12 mouse cellular contexts compared by ENCODE assay signal in the genomic region with DNA sequence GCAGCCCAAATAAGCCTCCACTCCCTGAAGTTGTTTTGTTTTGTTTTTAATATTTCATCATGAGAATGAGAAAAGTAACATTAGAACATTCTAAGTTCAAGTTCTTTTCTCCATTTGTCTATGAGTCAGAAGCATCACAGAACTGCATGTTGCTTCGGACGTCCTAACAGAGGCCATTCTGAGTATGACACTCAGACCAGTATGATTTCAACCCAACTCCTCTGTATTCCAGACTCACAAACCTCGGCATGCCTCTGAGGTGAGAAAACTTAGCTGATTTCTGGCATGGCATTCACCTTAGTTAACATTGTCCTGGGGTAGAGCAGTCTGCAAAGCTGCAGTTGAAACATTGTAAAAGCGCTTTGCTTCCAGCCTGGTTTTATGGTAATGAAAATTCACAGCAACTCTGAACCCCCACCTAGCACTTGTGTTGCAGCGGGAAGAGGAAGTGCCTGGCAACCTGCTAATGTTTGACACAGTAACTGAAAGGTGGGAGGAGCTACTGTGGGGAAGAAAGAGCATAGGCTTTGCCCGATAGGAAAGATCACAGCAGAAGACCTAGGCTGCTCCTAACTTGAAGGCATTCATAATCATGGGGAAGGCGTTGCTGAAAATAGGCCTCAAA.
DNase-seq lines count a peak whose midpoint lies in the region; ATAC-seq lines count a peak whose summit lies in the region.
"Had no signal": no experiment of that assay in that cellular context is flagged by ENCODE, and none has a peak within 500 bp of the region (broad histone marks: within the 10 kb centered on the region; RNA-seq: fewer than 3 reads in every experiment).

No protein-coding gene starts in this region.

- H3K9ac ChIP-seq in kidney, embryonic 14.5 days (ENCODE audit: low read depth, low read length): no peak overlapping the region

- no peaks in the 10 kb centered on the region for H3K36me3 ChIP-seq in kidney, embryonic 14.5 days (ENCODE audit: control insufficient read depth, insufficient read depth, low read length)
- H3K36me3 ChIP-seq: forebrain, embryonic 10.5 days; hindbrain, embryonic 10.5 days had no signal

- no peak overlapping the region for H3K4me2 ChIP-seq in kidney, embryonic 14.5 days (replicated peaks; ENCODE audit: low read depth, low read length)

- no peaks in the 10 kb centered on the region for H3K27me3 ChIP-seq in kidney, embryonic 14.5 days (ENCODE audit: control insufficient read depth, insufficient read depth, low read length)

- no peaks in the 10 kb centered on the region for H3K4me1 ChIP-seq in kidney, embryonic 14.5 days (ENCODE audit: control insufficient read depth, insufficient read depth, low read length)
- H3K4me1 ChIP-seq: forebrain, embryonic 10.5 days; hindbrain, embryonic 10.5 days had no signal

- WGBS in kidney, embryonic 14.5 days: 64% methylated on average over 7 of the region's 7 CpGs
- whole genome bisulfite sequencing in large intestine, adult 2 months: 27% methylated on average over 7 of the region's 7 CpGs

- intact Hi-C loops in gastrocnemius, postnatal 14 days (cut with DNase I; ENCODE audit: low total_unique reads): no loop called here

- no peak for ATAC-seq in kidney, embryonic 14.5 days (ENCODE audit: low FRiP score, low TSS enrichment)
- ATAC-seq in granulocyte monocyte progenitor cell, adult 5-6 weeks (replicated peaks; ENCODE audit: poor library complexity, severe bottlenecking): peak; percentile 85

- no peaks in the 10 kb centered on the region for H3K9me3 ChIP-seq in kidney, embryonic 14.5 days (ENCODE audit: control insufficient read depth, low read length)
- H3K9me3 ChIP-seq: forebrain, embryonic 10.5 days; hindbrain, embryonic 10.5 days had no signal

- no peak overlapping the region for H3K4me3 ChIP-seq in kidney, embryonic 14.5 days (ENCODE audit: low read length)
- H3K4me3 ChIP-seq: forebrain, embryonic 10.5 days; hindbrain, embryonic 10.5 days had no signal

- DNase-seq in kidney, adult 11 months: peak; percentile 14
- peak; percentile 35 for DNase-seq in 416B (ENCODE audit: low read depth)
- peak; percentile 16 for DNase-seq in large intestine, adult 2 months (ENCODE audit: low read depth, low spot score)
- no peak for DNase-seq in right cerebral cortex, postnatal 36 days (ENCODE audit: low spot score in 2 of 2)
- no peak for DNase-seq in retina, postnatal 1 day
- no peak for DNase-seq in gastrocnemius, postnatal 14 days
- DNase-seq: embryo, embryonic 11 days; right cerebral cortex, postnatal 14 days had no signal

- H3K27ac ChIP-seq in kidney, embryonic 14.5 days (ENCODE audit: low read depth, low read length): no peak overlapping the region
- H3K27ac ChIP-seq: forebrain, embryonic 10.5 days; hindbrain, embryonic 10.5 days had no signal

Comparison
In these comparisons a context has a peak if more than half of its experiments do, and no peak if none do; other contexts are left out.
1. DNase-seq: peak in kidney, adult 11 months (single experiment), 416B (single experiment) and large intestine, adult 2 months (single experiment); none in right cerebral cortex, postnatal 36 days (0 of 2), retina, postnatal 1 day (single experiment) and gastrocnemius, postnatal 14 days (single experiment).